Mouse (Mus musculus) frontal cortex, postnatal 10 days (tissue): ENCODE measurements around the gene Hipk1.
"Not testable (repeated sequence)": the region's sequence is repeated elsewhere in the genome, so short reads cannot be mapped to it uniquely, and the experiment has no call there.

ENCODE experiments used
- DNase-seq, 2 experiments: peaks; one replicate each; pipeline ENCODE4 v3.0.0; 2022; ENCODE audit warnings: low spot score in 2 of 2, mixed read lengths in 1 of 2

Gene Hipk1

DNA sequence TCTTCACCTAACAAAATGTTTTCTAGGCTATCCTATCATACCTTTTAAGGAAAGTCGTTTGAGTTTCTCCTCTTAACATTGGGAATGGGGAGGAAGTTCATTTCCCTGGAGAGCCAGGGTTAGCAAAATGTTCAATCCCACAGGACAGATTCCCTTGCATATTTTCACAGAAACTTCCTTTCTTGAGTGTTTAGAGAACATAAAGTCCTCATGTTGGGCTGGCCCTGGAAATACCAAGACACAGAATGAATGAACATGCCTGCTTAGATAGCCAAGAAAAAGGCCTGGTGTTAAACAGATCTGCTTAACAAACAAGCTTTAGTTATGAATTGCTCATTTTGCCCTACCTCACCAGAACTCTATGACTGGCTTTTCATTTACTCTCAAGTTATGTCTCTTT is 1.2 kb upstream of the Hipk1 start:
- no peak for DNase-seq

- DNase-seq, result not testable (repeated sequence)
Observed at GRCm38 (mm10) chr3:103792111-103792406, 696 bp upstream of the Hipk1 start.

DNA sequence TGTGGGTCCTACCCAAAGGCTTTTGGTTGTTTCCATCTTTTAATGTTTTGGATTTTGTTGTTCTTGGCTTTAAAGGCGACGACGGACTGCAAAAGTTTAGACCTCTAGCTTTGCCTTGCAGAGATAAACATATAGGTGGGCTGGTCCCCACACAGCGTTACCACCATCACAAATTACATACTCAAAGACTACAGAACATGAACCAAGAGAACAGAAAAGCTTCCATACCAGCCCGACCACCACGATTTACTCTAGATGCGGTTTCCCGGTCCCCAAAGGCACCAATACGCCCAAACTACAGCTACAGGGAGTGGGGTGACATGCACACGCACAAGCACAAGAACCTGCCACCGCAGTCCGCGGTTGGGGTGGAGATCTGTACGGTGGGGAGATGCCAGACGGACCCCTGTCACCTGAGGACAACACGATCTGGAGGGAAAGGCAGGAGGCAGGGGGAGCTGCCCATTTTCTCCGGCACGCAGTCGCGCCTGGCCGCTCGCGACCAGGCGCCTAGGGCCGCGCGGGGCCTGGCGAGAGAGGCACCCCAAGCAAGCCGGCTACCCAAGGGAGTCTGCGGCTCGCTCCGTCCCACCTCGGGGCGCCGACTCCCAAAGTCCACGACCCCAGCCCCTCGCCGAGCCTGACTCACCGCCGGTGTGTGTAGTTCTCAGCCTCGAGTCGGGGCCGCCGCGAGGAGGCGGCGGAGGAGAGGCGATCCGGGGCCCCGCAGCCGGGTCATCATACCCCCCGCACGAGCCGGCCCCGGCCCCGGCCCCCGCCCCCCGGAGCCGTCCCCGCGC is 817 bp downstream of the Hipk1 start:
- peak in 1 of 2 experiments; percentile 43 for DNase-seq

- no peak for DNase-seq
Observed at GRCm38 (mm10) chr3:103789891-103790345, 1.4 kb downstream of the Hipk1 start.

- DNase-seq, result no peak
Observed at GRCm38 (mm10) chr3:103789096-103789495, 2.3 kb downstream of the Hipk1 start.

- no peak for DNase-seq
Observed at GRCm38 (mm10) chr3:103787225-103787624, 4.1 kb downstream of the Hipk1 start.

GRCm38 (mm10) chr3:103782844-103783609 is 8.3 kb downstream of the Hipk1 start:
- DNase-seq, result no peak

DNA sequence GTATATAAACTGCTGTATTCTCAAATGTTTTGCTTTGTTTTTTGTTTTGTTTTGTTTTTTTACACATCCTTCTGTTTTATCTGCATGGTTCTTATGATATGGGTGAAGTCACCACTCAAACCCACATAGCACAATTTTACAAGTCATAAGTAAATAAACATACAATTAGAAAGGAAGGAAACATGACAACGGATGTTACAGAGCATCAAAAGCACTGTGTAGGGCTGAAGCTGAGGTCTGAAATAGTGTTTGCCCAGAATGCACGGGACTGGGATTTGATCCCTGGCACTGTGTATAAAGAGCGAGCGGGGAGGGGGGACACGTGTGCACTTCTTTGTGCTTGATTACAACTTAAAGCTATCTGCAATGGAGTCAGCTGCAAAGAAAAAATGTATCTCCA is 10.6 kb downstream of the Hipk1 start:
- no peak for DNase-seq

DNA sequence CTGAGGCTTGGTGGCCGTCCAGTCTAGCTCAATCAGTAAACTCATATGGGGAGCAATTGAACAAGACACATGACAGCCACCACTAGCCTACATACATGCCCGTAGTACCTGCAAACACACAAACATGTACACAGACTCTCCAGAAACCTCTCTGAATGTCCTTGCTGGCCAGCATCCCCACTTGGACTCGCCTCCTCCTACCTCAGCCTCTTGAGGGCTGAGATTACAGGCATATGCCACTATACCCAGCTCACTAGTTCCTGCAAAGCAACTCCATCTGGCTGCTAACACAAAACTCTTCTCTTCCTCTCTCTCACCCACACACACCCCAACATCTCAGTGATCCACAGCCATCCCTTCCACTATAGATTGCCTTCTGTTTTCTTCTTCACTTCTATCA is 11.1 kb downstream of the Hipk1 start:
- DNase-seq, result no peak

GRCm38 (mm10) chr3:103779183-103779582 is 12.2 kb downstream of the Hipk1 start:
- DNase-seq, result no peak

DNA sequence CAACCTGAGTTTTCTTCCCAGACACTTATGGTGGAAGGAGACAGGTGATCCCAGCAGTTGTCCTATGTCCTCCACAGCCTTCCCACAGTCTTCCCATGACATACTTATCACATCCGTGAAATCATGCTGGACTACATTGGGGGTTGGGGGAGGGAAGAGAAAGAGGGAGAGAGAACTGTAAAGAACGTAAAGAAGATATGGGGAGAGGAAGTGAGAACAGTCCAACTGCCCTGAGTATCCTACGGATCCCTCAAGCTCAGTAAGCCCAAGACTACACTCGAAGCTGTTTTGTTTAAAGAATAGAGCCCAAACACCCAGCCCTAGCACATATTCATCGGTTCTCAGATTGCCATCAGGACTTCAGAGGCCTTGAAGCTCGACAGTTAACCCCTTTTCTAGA is 12.7 kb downstream of the Hipk1 start:
- no peak for DNase-seq

DNA sequence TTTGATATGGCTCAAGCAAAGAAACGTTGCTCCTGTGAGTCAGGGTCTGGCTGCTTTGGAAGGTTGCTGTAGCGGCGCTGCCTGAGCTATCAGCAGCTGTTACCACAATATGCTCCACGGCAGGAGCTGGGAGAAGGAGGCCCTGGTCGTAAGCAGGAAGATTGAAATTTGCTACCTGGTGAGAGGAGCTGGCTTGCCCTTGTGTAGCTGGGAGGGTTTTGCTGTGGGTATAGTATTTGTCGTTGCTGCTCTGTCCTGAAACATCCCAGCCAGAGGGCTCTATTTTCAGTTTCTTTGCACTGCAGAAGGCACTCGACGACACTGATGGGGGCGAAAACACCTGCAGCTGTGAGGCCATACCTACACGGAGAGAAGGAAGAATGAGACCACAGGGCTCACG is 13.4 kb downstream of the Hipk1 start:
- DNase-seq, result no peak

GRCm38 (mm10) chr3:103774009-103774408 is 17.4 kb downstream of the Hipk1 start:
- DNase-seq, result no peak

DNA sequence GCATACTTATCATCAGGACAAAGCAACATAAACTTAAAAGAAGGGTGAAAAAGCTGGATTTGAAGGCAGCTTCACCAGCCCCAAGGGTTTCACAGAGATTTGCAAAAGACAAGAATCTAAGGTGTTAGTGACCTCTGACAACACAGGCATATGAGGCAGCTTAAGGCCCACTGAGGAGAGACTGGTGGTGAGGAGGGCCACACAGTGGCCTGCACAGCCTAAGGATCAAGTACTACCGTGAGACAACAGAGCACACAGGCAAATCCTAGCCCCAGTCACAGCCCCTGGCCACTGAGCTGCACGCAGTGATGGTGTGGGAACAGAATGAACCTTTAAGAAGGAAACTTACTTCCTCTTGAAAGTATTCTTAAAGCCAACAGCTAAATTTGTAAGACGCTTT is 17.9 kb downstream of the Hipk1 start:
- DNase-seq, result no peak

DNA sequence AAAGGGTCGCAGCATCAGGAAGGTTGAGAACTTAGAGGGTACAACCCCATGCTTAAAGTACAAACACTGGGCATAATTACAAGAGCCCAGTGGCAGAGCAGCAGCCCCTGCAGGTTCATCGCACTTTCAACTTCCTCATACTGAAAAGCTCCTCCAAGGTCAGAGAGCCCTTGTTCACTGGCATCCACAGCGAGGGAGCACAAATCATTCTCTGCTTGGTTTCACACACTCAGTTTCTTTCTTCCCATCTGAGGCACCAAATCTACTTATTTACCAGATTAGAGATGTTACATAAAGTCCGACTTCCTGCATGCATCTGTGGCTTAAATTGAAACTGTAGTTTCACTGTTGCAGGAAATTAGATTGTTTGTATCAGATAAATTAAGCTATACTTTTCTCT is 18.5 kb downstream of the Hipk1 start:
- DNase-seq, result no peak

DNA sequence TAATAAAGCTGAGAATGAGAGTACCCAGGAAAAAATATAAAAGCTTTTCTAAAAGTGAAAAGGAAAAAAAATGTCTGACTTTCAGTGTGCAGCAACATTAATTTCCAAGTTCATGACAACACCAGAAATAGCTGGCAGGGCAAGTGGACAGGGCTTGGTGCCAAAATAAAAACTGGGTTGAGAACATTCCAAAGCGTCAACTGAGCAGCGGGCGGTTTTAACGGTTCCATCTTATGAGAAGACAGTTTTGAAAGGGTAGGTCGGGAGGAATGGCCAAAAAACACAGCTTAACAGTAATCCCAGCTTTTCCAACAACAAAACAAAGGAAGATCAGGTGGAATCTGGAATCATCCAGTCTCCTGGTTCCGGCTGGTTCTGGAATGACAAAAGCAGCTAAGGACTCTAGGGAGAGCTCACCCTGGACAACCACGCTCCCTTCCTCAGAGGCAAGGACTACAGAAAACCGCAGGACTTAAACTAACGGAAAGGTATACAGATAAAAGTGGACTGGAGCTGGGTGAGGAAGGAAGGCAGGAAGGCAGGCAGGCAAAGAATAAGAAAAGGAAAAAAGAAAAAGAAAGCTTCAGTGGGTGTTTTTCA is 19.7 kb downstream of the Hipk1 start:
- DNase-seq, result no peak

- no peak for DNase-seq
Observed at GRCm38 (mm10) chr3:103766789-103767188, 24.6 kb downstream of the Hipk1 start.

DNA sequence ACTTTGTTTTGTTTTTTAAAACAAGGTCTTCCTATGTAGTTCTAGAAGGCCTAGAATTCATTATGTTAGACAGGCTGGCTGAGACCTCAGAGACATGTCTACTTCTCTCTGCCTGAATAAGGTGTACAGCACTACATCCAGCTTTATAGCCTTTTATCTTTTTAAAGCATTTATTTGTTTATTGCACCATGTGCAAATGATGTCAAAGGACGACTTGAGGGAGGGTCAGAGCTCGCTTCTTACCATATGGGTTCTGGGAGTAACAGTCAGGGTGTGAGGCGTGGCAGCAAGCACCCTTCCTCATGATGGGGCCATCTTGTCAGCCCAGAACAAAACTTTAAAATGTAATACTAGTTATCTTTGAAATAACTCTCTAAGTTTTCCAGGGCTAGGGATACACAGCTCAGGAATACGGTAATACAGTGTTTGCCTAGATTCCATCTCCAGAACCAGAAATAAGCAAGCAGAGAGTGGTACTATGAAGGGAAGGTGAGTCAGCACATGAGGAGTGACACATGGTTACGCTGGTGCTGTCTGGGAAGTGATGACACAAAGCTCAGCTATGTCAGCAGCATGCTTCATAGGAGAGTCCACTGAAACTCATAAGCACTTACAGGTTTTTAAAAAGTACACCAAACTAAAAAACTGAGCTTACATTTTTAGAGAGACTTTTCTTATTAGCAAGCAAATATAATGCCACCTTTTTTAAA is 31.9 kb downstream of the Hipk1 start:
- no peak for DNase-seq

- no peak for DNase-seq
Observed at GRCm38 (mm10) chr3:103758456-103758855, 32.9 kb downstream of the Hipk1 start.

DNA sequence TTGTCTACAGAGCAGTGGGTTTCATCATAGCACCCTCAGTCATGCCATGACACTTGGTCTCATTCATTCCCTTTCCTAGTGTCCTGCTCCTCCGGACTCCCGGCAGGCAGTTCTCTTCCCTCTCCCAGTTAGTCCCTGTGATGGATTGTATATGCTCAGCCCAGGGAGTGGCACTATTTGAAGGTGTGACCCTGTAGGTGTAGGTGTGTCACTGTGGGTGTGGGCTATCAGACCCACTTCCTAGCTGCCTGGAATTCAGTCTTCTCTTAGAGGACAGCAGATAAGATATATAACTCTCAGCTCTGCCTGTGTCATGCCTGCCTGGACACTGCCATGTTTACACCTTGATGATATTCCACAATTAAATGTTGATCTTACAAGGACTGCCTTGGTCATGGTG is 34.4 kb downstream of the Hipk1 start:
- DNase-seq, result no peak

GRCm38 (mm10) chr3:103755351-103755750 is 36.0 kb downstream of the Hipk1 start:
- no peak for DNase-seq

DNA sequence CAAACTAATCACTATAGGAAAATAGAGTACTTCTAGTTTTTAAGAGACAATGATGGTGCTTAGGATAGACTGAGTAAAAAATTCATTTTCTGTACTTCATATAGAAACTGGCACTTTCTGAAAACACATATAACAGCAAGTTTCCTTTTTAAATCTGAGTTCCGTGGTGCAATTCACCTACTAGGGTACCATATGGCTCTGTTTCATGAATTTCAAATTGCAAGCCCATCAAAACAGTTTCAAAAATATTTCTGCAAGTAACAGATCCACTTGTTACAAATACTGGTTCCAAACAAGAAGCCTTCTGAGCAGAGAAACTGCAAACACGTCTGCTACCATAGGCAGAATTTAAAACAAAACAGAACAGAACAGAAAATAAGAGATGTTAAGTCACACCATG is 39.8 kb downstream of the Hipk1 start:
- no peak for DNase-seq
